Mouse (Mus musculus): ENCODE measurements around the gene Nol11. TPM values are rescaled to one million over a fixed set of nuclear protein-coding genes. Genes with fewer than 3 reads are reported as not detected.

Gene Nol11
- total RNA-seq, 2 experiments from 2014 or later, result 11.7 to 14.4 TPM

Other genes starting within 250 kb of the Nol11 start
- gene Kpna2, start 189.8 kb downstream of the Nol11 start, total RNA-seq (2021), result 10 to 100 TPM in 1 of 2 experiments, 1 to 10 TPM in 1; 9.4 to 10.3 TPM
- gene 1810010H24Rik, start 163.7 kb downstream of the Nol11 start, total RNA-seq (2021), result 1 to 10 TPM; 1.5 TPM
- gene Bptf, start 57.3 kb downstream of the Nol11 start, total RNA-seq (2021), result 10 to 100 TPM; 19.1 to 21.4 TPM

Measured in gastrocnemius, adult 18-20 months (tissue).